Mouse (Mus musculus): Measurements from ENCODE around the gene Dctpp1. TPM values are rescaled to one million over a fixed set of nuclear protein-coding genes. Genes with fewer than 3 reads are reported as not detected.
A peak's percentile ranks its signal among the peaks of the same experiment; 100 is the strongest.

The Dctpp1 gene
- polyA plus RNA-seq, 1 experiment from 2014 or later = 84.8 TPM

DNA sequence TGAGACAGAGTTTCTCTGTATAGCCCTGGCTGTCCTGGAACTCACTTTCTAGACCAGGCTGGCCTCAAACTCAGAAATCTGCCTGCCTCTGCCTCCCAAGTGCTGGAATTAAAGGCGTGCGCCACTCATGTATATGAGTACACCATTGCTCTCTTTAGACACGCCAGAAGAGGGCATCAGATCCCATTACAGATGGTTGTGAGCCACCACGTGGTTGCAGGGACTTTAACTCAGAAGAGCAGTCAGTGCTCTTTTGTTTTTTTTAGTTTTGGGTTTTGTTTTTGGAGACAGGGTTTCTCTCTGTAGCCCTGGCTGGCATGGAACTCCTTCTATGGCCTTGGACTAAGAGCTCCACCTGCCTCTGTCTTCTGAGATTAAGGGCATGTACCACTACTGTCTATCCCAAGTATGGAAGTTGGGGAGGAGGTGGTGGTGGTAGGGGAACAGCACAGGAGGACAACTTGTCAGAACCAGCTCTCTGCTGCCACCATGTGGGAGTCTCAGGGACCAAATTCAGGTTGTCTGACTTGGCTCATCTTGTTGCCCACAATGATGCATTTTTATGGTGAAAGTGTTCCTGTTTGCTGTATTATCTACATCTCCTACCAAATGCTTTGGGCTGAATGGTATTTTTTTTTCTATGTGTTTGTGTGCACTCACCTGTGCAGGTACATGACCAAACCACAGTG, 31.8 kb downstream of the Dctpp1 start:
- Histone ChIP-seq H3K4me2 (no peak overlapping the region), H3K27ac (replicated peaks) (peak overlapping the region; percentile 79), H3K27me3 (no peaks in the 10 kb centered on the region), H3K36me3 (replicated peaks) (0 out of 2 replicates have a peak, but pooled peaks cover 9% of the 10 kb centered on the region), H3K4me1 (replicated peaks) (peaks cover 90% of the 10 kb centered on the region), H3K4me3 (replicated peaks) (no peak overlapping the region), H3K9me3 (replicated peaks) (no peaks in the 10 kb centered on the region), H3K9ac (no peak overlapping the region)
- ATAC-seq (ENCODE audit: insufficient read depth) = no peak
- WGBS (ENCODE audit: insufficient replicate concordance) = 45% methylated on average over 4 of the region's 4 CpGs

DNA sequence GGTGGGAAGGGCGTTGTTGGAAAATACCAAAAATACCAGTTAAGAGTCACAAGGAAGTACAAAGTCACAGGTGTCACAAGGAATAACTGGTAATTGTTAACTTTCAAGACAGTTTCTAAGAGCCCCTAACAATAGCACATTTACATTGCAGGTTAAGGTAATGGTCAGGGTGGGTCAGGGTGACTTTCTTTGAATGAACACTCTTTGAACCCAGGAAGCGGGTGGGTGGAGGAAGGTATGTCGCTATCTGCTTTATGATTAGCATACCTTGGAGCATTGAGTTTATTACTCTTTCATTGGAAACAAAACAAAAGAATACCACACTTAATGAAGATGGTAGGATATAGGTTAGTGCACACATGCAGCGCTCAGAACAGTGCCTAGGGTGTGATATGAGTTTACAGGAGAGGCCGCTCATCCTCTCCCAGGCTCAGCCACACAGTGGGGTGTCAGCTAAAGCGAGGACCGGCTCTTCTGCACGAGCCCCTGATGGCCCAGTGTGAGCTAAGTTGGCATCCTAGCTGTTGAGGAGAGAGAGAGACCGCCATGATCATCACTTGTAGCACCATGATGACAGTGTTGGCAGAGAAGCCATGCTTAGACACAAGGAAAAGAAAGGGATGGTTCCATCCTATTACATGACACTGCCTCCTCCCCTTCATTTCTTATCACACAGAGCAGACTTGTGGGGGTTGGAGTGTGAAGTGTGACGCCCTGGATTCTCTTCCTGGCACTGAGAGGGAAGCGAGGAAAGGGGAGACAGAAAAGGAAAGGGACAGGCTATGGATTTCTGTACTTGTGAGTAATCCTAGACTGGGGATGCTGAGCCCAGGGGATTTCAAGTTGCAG, 35.1 kb downstream of the Dctpp1 start:
- WGBS (ENCODE audit: insufficient replicate concordance) = 51% methylated on average over 11 of the region's 11 CpGs
- H3K4me3 ChIP-seq (replicated peaks) = peak overlapping the region; percentile 36
- H3K4me2 ChIP-seq = peak overlapping the region; percentile 73
- no peaks in the 10 kb centered on the region for H3K27me3 ChIP-seq
- H3K36me3 ChIP-seq (replicated peaks) = 0 out of 2 replicates have a peak, but pooled peaks cover 4% of the 10 kb centered on the region
- peak; percentile 89 for ATAC-seq (ENCODE audit: insufficient read depth)
- peaks cover 82% of the 10 kb centered on the region for H3K4me1 ChIP-seq (replicated peaks)
- H3K9me3 ChIP-seq (replicated peaks) = no peaks in the 10 kb centered on the region
- peak overlapping the region; percentile 96 for H3K27ac ChIP-seq (replicated peaks)
- peak overlapping the region; percentile 52 for H3K9ac ChIP-seq

GRCm38 (mm10) chr7:127224616-127225015, 35.9 kb downstream of the Dctpp1 start:
- 82% methylated on average over 6 of the region's 6 CpGs for WGBS (ENCODE audit: insufficient replicate concordance)
- H3K4me1 ChIP-seq (replicated peaks) = peaks cover 83% of the 10 kb centered on the region

GRCm38 (mm10) chr7:127223515-127224478, 36.7 kb downstream of the Dctpp1 start:
- Histone ChIP-seq H3K4me1 (replicated peaks) (peaks cover 83% of the 10 kb centered on the region), H3K9ac (0 out of 2 replicates have a peak overlapping the region, but pooled peaks have one; percentile 2), H3K4me2 (peak overlapping the region; percentile 47), H3K36me3 (replicated peaks) (0 out of 2 replicates have a peak, but pooled peaks cover 2% of the 10 kb centered on the region), H3K27ac (replicated peaks) (peak overlapping the region; percentile 96), H3K27me3 (no peaks in the 10 kb centered on the region), H3K4me3 (replicated peaks) (no peak overlapping the region), H3K9me3 (replicated peaks) (no peaks in the 10 kb centered on the region)
- 68% methylated on average over 6 of the region's 6 CpGs for WGBS (ENCODE audit: insufficient replicate concordance)
- ATAC-seq (ENCODE audit: insufficient read depth) = peak; percentile 74

More at GRCm38 (mm10) chr7:127224616-127225015, 35.9 kb downstream of the Dctpp1 start:
- H3K9me3 ChIP-seq (replicated peaks) = no peaks in the 10 kb centered on the region
- H3K9ac ChIP-seq = no peak overlapping the region
- peak overlapping the region; percentile 96 for H3K27ac ChIP-seq (replicated peaks)
- no peaks in the 10 kb centered on the region for H3K27me3 ChIP-seq
- ATAC-seq (ENCODE audit: insufficient read depth) = no peak
- H3K36me3 ChIP-seq (replicated peaks) = 0 out of 2 replicates have a peak, but pooled peaks cover 2% of the 10 kb centered on the region
- no peak overlapping the region for H3K4me3 ChIP-seq (replicated peaks)
- H3K4me2 ChIP-seq = no peak overlapping the region

DNA sequence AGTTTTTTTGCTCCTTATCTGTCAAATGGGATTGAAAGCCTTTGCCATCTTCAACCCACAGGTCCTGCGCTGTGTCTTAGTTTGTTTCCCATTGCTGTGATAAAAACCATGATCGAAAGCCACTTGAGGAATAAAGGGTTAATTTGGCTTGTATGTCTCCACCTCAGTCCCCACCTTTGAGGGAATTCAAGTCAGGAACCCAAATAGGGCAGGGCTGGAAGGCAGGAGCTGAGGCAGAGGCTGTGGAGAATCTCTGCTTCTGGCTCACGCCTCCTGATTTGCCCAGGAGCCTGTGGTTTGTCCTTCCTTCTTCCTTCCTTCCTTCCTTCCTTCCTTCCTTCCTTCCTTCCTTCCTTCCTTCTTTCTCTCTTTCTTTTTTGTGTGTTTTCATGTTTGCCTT, 37.4 kb downstream of the Dctpp1 start:
- Histone ChIP-seq H3K4me1 (replicated peaks) (peaks cover 85% of the 10 kb centered on the region), H3K9ac (no peak overlapping the region), H3K27me3 (no peaks in the 10 kb centered on the region), H3K36me3 (replicated peaks) (0 out of 2 replicates have a peak, but pooled peaks cover 2% of the 10 kb centered on the region), H3K4me3 (replicated peaks) (no peak overlapping the region), H3K27ac (replicated peaks) (peak overlapping the region; percentile 96), H3K9me3 (replicated peaks) (no peaks in the 10 kb centered on the region), H3K4me2 (peak overlapping the region; percentile 47; the same call in 1 of the 2 replicates)
- ATAC-seq (ENCODE audit: insufficient read depth) = no peak
- WGBS (ENCODE audit: insufficient replicate concordance) = 87% methylated on average over 3 of the region's 3 CpGs

DNA sequence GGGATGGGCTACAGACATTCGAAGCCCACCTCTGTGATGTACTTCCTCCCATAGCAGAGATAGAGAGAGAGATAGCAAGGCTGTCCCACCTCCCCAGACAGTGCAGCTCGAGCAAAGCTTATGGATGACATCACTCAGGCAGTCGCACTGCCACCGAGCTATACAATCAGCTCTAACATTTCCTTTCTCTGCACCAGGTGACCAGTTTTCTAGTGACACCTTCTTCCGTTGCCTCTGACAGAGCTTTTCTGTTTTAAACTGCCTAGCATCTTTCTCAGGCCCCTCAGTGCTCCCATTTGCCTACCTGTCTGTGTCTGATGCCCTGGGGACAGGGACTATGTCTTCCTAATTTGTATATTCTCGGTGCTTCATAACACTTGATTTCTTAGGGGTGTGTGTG, 40.1 kb downstream of the Dctpp1 start:
- 60% methylated on average over 6 of the region's 6 CpGs for WGBS (ENCODE audit: insufficient replicate concordance)
- peak overlapping the region; percentile 57; the same call in 1 of the 2 replicates for H3K27ac ChIP-seq (replicated peaks)
- H3K4me1 ChIP-seq (replicated peaks) = peaks cover 85% of the 10 kb centered on the region

GRCm38 (mm10) chr7:127218670-127219069, 41.8 kb downstream of the Dctpp1 start:
- peak overlapping the region; percentile 26 for H3K4me3 ChIP-seq (replicated peaks)
- no peaks in the 10 kb centered on the region for H3K9me3 ChIP-seq (replicated peaks)
- peak overlapping the region; percentile 86 for H3K27ac ChIP-seq (replicated peaks)
- H3K4me1 ChIP-seq (replicated peaks) = peaks cover 83% of the 10 kb centered on the region
- WGBS (ENCODE audit: insufficient replicate concordance) = 17% methylated on average over 4 of the region's 4 CpGs
- H3K36me3 ChIP-seq (replicated peaks) = 0 out of 2 replicates have a peak, but pooled peaks cover 2% of the 10 kb centered on the region
- peak; percentile 25 for ATAC-seq (ENCODE audit: insufficient read depth)
- H3K27me3 ChIP-seq = no peaks in the 10 kb centered on the region
- H3K4me2 ChIP-seq = peak overlapping the region; percentile 55
- H3K9ac ChIP-seq = peak overlapping the region; percentile 46

More for the DNA sequence above, 40.1 kb downstream of the Dctpp1 start:
- Histone ChIP-seq H3K9me3 (replicated peaks) (no peaks in the 10 kb centered on the region), H3K4me3 (replicated peaks) (no peak overlapping the region), H3K27me3 (no peaks in the 10 kb centered on the region), H3K36me3 (replicated peaks) (0 out of 2 replicates have a peak, but pooled peaks cover 2% of the 10 kb centered on the region), H3K4me2 (no peak overlapping the region), H3K9ac (no peak overlapping the region)
- ATAC-seq (ENCODE audit: insufficient read depth) = no peak

- peaks cover 81% of the 10 kb centered on the region for H3K4me1 ChIP-seq (replicated peaks)
- H3K9me3 ChIP-seq (replicated peaks) = no peaks in the 10 kb centered on the region
- peak; percentile 10 for ATAC-seq (ENCODE audit: insufficient read depth)
- WGBS (ENCODE audit: insufficient replicate concordance) = 27% methylated on average over 10 of the region's 10 CpGs
- peak overlapping the region; percentile 26 for H3K4me3 ChIP-seq (replicated peaks)
- peak overlapping the region; percentile 55 for H3K4me2 ChIP-seq
- H3K9ac ChIP-seq = peak overlapping the region; percentile 46
- H3K27ac ChIP-seq (replicated peaks) = peak overlapping the region; percentile 86
- no peaks in the 10 kb centered on the region for H3K27me3 ChIP-seq
- H3K36me3 ChIP-seq (replicated peaks) = 0 out of 2 replicates have a peak, but pooled peaks cover 2% of the 10 kb centered on the region
These were observed 42.4 kb downstream of the Dctpp1 start for GRCm38 (mm10) chr7:127217901-127218642.

- peaks cover 81% of the 10 kb centered on the region for H3K4me1 ChIP-seq (replicated peaks)
- H3K4me2 ChIP-seq = peak overlapping the region; percentile 55
- WGBS (ENCODE audit: insufficient replicate concordance) = 51% methylated on average over 6 of the region's 6 CpGs
- no peaks in the 10 kb centered on the region for H3K9me3 ChIP-seq (replicated peaks)
- H3K36me3 ChIP-seq (replicated peaks) = 0 out of 2 replicates have a peak, but pooled peaks cover 2% of the 10 kb centered on the region
- H3K27me3 ChIP-seq = no peaks in the 10 kb centered on the region
- peak overlapping the region; percentile 86 for H3K27ac ChIP-seq (replicated peaks)
- peak overlapping the region; percentile 26 for H3K4me3 ChIP-seq (replicated peaks)
- peak overlapping the region; percentile 46 for H3K9ac ChIP-seq
- ATAC-seq (ENCODE audit: insufficient read depth) = no peak
These were observed 43.0 kb downstream of the Dctpp1 start for GRCm38 (mm10) chr7:127217475-127217874.

All from liver, embryonic 15.5 days (tissue).